Mouse (Mus musculus): Measurements from ENCODE around the gene Cap1. TPM values are rescaled to one million over a fixed set of nuclear protein-coding genes. Genes with fewer than 3 reads are reported as not detected.
"Not testable (repeated sequence)": the region's sequence is repeated elsewhere in the genome, so short reads cannot be mapped to it uniquely, and the experiment has no call there.

Gene Cap1
- polyA plus RNA-seq, 1 experiment from 2014 or later: 84.9 TPM

DNA sequence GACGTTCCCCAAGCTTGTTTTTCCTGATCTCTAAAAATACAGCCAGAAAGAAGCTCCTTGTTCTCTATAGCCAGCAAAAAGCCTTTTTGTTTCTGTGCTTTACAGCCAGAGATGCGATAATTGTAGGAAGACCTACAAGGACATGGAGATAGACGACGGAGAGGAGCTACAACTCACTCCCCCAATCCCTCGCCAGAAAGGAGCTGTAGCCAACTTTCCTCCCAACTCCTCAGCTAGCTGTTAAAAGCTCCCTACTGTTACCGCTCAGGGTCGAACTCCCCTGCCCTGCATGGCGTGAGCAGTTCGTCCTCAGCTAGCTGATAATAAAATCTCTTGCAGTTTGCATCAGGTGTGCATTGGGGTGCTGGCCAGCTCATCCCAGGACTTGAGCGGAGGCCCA is 64.9 kb downstream of the Cap1 start:
- not testable (repeated sequence) for H3K27ac ChIP-seq; H3K27me3 ChIP-seq (replicated peaks); H3K4me2 ChIP-seq (replicated peaks); H3K4me1 ChIP-seq (replicated peaks); H3K9me3 ChIP-seq; H3K4me3 ChIP-seq (replicated peaks); ATAC-seq; H3K36me3 ChIP-seq; H3K9ac ChIP-seq
- 31% methylated on average over 10 of the region's 10 CpGs for WGBS

DNA sequence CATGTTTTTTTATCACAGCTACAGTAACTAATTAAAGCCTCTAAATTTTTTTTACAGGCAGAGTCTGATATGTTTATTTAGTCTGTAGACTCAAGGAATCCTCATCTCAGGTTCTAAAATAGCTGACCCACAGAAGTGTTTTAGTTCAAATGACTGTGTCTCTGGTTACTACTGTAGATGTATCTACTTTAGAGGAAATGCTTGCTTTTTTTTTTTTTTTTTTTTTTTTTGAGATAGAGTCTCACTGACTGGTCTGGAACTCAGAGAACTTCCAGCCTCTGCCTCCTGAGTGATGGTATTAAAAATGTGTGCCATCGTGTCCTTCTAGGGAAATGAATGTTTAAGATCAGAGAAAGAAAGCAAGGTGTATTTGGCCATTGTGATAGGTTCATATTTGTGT is 69.7 kb downstream of the Cap1 start:
- H3K4me1 ChIP-seq (replicated peaks): no peaks in the 10 kb centered on the region
- H3K9ac ChIP-seq: no peak overlapping the region
- no peaks in the 10 kb centered on the region for H3K9me3 ChIP-seq
- no peaks in the 10 kb centered on the region for H3K27me3 ChIP-seq (replicated peaks)
- H3K27ac ChIP-seq: no peak overlapping the region
- ATAC-seq: no peak
- H3K4me3 ChIP-seq (replicated peaks): no peak overlapping the region
- 77% methylated on average over 1 of the region's 1 CpGs for WGBS
- H3K36me3 ChIP-seq: no peaks in the 10 kb centered on the region
- no peak overlapping the region for H3K4me2 ChIP-seq (replicated peaks)

DNA sequence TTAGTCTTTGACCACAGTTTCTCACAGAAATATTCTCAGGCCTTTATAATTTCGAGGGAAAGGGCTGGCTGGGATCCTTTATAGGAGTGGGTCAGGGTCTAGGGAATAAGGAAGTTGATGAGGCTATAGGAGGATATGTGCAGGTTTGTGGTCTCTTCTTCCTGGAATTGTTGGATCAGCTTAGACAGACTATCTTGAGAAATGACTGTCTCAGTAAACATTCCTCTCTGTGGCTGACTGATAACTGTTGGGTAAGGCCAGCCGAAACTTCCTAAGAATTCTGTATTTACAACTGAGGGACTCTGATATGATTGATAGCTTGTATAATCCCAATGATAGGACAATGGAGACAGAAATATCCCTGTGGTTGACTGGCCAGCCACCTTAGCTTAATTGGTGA is 74.0 kb downstream of the Cap1 start:
- H3K9ac ChIP-seq: no peak overlapping the region
- no peak for ATAC-seq
- H3K4me1 ChIP-seq (replicated peaks): no peaks in the 10 kb centered on the region
- no peaks in the 10 kb centered on the region for H3K9me3 ChIP-seq
- no peak overlapping the region for H3K27ac ChIP-seq
- H3K27me3 ChIP-seq (replicated peaks): no peaks in the 10 kb centered on the region
- H3K36me3 ChIP-seq: no peaks in the 10 kb centered on the region
- 48% methylated on average over 2 of the region's 2 CpGs for WGBS
- no peak overlapping the region for H3K4me3 ChIP-seq (replicated peaks)
- H3K4me2 ChIP-seq (replicated peaks): no peak overlapping the region

DNA sequence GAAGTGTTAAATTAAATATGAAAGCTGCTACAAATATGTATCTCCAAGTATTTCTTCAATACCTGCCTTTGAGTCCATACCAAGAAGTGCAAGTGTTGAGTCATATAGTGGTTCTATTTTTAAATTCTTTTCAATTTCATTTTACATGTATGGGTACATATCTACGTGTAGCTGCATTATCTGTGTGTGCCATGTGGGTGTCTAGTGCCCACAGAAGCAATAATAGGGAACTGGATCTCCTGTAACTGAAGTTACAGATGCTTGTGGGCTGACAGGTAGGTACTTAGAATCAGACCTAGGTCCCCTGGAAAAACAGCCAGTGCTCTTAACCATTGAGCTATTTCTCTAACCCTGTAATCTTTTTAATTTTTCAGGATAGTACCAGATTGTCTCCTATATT is 74.7 kb downstream of the Cap1 start:
- no peaks in the 10 kb centered on the region for H3K9me3 ChIP-seq
- no peaks in the 10 kb centered on the region for H3K36me3 ChIP-seq
- H3K4me2 ChIP-seq (replicated peaks): no peak overlapping the region
- H3K4me1 ChIP-seq (replicated peaks): no peaks in the 10 kb centered on the region
- H3K27me3 ChIP-seq (replicated peaks): no peaks in the 10 kb centered on the region
- WGBS: 65% methylated on average over 1 of the region's 1 CpGs
- no peak overlapping the region for H3K9ac ChIP-seq
- no peak overlapping the region for H3K4me3 ChIP-seq (replicated peaks)
- no peak overlapping the region for H3K27ac ChIP-seq
- ATAC-seq: no peak

Other genes starting within 250 kb of the Cap1 start
- not detected in 2 replicates for gene 9530002B09Rik, start 196.8 kb downstream of the Cap1 start, polyA plus RNA-seq (2015; fragmentation: Nextera tagmentation; extraction: Ambion mirVana)
- gene Ppt1, start 49.8 kb downstream of the Cap1 start, polyA plus RNA-seq (2015; fragmentation: Nextera tagmentation; extraction: Ambion mirVana): 69.5 and 70.7 TPM in 2 replicates
- 2.1 and 2.3 TPM in 2 replicates for gene Mfsd2a, start 75.1 kb upstream of the Cap1 start, polyA plus RNA-seq (2015; fragmentation: Nextera tagmentation; extraction: Ambion mirVana)
- gene Mycl, start 109.6 kb upstream of the Cap1 start, polyA plus RNA-seq (2015; fragmentation: Nextera tagmentation; extraction: Ambion mirVana): 8.4 and 9.2 TPM in 2 replicates
- 15.6 and 16.7 TPM in 2 replicates for gene Trit1, start 130.5 kb upstream of the Cap1 start, polyA plus RNA-seq (2015; fragmentation: Nextera tagmentation; extraction: Ambion mirVana)
- 0.27 and 0.44 TPM in 2 replicates for gene Bmp8b, start 219.1 kb upstream of the Cap1 start, polyA plus RNA-seq (2015; fragmentation: Nextera tagmentation; extraction: Ambion mirVana)
- 0.11 TPM in 1 of 2 replicates, not detected in the other for gene Oxct2b, start 230.2 kb upstream of the Cap1 start, polyA plus RNA-seq (2015; fragmentation: Nextera tagmentation; extraction: Ambion mirVana)